Mouse (Mus musculus) thymus, postnatal 14 days (tissue): Measurements from ENCODE around the gene St6galnac5.

Source experiments
- DNase-seq: peaks from one replicate; pipeline ENCODE4 v3.0.0; 2021

Gene St6galnac5

DNA sequence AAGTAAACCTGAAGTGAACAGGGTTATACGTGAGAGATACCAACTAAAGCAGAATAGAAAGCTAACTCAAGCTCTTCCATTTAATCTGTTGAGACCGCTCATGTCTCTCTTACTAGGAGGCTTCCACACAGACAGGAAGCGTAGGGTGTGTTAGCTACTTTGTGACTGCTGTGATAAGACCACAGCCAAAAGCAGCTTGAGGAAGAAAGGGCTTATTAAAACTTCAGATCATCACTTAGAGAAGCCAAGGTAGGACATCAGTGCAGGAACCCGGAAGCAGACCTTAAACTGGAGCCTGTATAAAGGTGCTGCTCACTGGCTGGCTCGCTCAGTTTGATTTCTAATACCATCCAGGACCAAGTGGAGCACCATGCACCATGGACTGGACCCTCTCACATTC, 31.7 kb downstream of the St6galnac5 start:
- no peak for DNase-seq

GRCm38 (mm10) chr3:152949233-152949777, 32.7 kb downstream of the St6galnac5 start:
- DNase-seq: no peak

- no peak for DNase-seq
Measured at GRCm38 (mm10) chr3:152948556-152948955, 33.5 kb downstream of the St6galnac5 start.

DNA sequence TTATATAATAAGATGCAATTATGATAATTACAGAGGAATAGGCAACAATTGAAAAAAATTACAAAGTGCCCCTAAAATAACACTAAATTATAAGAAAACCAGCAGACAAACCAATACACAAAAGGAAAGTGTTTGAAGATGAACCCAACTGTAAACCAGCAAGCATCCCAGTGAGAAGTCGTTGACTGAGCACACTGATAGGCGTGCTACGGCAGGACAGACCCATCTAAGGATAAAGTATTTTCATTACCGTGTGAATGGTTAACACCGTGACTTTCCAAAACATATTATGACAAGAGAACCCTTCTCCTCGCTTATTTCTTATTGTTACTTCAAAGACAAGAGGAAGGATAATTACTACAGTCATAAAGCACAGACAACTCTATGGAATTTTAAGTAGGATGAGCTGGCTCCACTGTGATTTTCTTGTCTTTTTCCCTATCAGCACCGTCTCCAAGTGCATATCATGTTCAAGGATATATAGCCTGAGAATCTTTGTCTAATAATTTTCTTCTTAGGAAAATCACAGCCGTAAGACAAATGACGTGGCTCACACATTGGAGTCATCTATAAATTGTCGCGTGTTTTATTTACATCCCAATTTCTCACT, 34.9 kb downstream of the St6galnac5 start:
- no peak for DNase-seq

DNA sequence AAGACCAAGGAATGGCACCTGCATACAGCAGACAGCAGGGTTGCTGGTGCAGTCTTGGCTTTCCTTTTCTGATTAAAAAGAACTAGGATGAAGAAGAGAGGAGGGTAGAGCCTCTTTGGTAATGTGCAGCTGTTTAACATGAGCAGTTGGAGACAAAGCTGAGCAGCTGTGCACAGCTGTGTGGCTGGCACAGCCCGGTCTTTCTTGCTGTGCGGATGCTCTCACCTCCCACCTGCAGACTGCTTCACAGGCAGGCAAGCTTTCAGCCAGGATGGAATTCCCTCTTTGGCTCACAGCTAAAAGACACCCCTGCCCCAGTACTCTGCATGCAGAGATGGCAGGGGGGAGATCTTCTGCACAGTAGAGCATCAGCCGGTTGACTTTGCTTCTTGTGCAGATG, 37.3 kb downstream of the St6galnac5 start:
- peak; percentile 74 for DNase-seq

DNA sequence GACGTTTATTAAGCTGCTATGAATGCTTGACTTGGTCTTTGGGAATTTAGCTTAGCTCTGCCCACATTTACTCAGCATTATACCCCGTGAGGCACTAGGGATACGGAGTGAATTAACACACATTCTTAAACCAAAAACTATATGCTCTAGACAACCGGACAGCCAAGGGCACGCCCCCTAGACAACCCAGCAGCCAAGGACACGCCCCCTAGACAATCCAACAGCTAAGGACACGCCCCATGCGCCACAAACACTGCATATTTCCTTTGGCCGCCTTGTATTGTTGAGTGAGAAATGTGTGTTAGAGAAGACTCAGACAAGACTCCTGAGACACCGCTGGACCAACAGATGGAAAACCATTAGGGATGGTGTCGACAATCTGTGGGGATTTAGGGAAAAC, 39.1 kb downstream of the St6galnac5 start:
- peak; percentile 90 for DNase-seq

GRCm38 (mm10) chr3:152941671-152942070, 40.4 kb downstream of the St6galnac5 start:
- DNase-seq: peak; percentile 60

DNA sequence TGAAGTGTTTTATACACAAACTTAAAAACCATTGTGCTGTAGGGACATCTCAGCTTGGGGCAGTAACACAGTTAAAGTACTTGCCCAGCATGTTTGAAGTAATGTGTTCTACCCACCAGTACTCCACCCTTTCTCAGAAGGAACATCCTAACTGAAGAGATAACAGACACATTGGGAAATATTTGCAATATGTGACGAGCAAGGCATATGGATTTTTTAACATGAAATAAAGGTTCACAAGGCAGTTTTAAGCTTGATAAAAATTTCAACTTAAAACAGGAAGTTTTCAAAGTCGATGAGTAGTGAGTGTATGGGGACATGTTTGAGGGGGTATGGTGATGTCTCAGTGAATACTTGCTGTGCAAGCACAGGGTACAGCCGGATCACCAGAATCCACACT, 45.7 kb downstream of the St6galnac5 start:
- no peak for DNase-seq

- DNase-seq: no peak
Measured at GRCm38 (mm10) chr3:152933737-152934136, 48.3 kb downstream of the St6galnac5 start.

GRCm38 (mm10) chr3:152932544-152932943, 49.5 kb downstream of the St6galnac5 start:
- no peak for DNase-seq

- DNase-seq: no peak
Measured at GRCm38 (mm10) chr3:152932096-152932495, 50.0 kb downstream of the St6galnac5 start.

DNA sequence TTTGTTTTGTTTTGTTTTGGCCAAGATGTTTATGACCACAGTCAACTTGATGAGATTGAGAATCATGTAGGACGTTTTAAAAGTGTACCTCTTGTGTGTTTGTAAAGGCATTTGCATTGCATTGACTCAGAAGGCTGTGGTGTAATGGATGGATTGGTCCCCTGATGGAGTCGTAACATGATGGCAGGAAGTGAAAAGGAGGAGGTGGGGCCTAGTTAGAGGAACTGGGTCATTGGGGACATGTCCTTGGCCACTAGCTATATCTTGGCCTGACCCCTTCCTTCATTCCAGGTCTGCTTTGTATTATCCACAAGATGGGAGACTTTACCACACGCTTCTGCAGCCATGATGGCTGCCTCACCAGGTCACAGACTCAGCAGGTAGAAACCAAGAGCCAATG, 50.7 kb downstream of the St6galnac5 start:
- DNase-seq: no peak

DNA sequence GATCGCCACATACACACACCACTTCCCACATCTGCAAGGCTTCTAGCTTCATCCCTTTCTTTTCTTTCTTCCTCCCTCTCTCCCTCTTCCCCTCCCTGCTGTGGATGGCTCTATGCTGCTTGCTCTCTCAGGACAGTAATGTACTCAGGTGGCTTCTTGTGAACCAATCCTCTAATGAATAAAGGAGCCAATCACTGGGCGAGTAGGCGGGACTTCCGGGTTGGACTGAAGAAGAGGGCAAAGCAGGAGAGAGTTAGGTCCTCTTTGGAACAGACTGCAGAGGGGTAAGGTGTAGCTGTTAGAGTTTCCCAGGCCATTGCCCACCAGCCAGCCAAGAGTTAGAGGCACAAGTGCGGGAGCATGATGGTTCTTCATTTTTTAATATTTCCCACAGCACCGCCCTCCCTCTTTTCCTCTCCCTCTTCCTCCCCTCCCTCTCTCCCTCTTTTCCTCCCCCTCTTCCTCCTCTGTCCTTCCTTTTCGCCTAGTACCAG, 52.2 kb downstream of the St6galnac5 start:
- peak; percentile 76 for DNase-seq

DNA sequence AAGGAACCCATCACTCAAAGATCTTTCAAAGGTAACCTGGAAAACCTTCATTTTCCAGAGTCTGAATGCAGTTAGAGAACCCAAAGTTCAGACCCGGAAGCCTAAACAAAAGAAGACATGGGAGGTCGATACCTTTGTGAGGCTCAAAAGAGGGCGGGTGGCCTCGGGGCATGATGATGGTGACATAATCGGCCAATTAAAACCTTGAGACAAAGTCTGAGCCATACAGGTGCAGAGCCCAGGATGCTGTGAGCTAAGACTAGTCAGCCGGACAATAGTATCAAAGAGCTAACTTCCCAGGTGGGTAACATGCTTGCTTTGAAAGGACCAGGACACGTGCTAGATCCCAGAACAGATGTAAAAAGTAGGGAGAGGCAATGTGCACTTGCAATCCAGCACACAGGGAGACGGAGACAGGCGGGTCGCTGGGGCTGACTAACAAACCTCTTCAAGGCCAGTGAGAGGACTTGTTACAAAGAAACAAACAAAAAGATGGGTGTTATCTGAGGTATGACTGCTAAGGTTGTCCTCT, 52.7 kb downstream of the St6galnac5 start:
- DNase-seq: peak; percentile 28

DNA sequence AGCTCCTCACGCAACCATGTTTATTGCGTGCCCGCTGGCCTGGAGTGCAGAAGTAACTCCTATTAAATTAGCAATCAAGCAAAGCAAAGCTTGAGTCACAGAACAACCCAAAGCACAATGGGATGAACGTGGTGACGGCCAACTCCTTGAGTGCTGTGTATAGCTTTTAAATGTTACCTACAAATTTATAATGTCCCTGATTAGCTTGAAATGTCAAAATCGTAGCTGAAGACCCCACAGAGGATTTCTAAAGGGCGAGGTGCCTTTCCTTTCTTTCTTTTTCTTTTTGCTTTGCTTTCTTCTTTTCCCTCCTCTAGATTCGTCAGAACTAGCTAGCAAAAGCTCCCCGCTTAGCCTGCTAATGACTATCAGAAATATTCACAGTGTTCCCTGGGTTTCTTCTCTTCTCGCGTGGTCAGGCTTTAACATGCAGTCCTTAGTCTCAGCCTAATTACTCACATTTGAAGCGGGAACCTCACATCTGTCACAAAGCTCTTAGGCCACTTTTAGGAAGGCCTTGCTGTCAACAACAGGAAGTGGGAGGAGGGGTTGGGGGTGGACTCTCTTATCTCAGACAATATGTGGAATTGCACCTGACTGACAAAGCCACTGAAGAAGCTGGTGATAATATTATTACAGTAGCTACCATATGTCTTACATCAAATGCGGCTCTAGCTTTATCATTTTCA, 53.6 kb downstream of the St6galnac5 start:
- peak; percentile 66 for DNase-seq

GRCm38 (mm10) chr3:152926166-152926565, 55.9 kb downstream of the St6galnac5 start:
- DNase-seq: no peak

DNA sequence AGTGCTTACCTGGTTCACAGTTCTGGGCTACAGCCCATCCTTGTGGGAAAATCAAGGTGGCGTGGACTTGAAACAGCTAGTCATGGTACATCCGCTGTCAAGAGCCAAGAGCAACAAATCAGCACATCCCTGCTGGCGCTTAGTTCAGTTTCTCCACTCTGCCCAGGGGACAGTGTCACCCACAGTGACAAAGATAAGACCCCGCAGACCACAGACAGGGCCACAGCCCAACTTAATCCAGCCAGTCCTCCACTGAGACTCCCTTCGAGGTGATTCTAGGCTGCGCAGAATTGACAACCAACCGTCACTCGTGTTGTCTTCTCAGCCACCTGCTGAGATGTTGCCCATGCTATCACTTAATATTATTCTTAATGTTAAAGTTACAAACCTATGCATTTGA, 56.7 kb downstream of the St6galnac5 start:
- no peak for DNase-seq

DNA sequence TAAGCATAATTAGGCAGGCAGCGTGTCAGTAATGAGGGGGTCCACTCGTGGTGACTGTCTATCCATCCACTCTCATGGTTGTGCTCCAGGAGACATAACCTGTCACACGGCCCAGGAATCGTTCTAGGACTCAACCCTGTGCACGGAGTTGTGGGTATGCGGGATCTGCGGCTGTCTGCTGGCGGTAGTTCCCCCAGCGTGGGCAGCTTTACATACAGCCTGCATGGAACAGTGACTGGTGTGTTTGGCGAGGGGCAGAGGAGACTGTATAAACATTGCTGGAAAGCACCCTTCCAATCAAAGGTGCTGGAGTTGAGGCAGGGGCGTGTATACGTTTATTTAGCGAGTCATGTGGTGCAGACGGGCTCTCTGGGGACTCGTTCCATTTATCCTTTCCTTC, 58.5 kb downstream of the St6galnac5 start:
- no peak for DNase-seq

DNA sequence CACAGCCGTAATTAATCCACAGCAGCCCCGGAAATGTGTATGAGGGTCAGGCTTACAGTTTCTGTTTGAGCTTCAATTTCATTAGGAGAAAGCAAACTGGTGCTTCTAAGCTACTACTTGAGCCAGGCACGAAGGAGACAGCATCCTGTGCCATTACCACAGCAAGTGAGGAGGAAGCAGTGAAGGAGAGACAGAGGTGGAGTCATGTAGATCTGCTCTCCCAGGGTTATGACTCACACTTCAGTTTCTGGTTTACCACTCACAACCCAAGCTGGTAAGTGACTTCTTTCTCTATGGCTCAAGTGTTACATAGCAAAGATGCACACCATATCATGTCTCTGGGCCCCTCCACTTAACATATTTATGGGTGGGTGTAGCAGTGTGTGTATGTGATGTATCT, 61.7 kb downstream of the St6galnac5 start:
- DNase-seq: no peak

DNA sequence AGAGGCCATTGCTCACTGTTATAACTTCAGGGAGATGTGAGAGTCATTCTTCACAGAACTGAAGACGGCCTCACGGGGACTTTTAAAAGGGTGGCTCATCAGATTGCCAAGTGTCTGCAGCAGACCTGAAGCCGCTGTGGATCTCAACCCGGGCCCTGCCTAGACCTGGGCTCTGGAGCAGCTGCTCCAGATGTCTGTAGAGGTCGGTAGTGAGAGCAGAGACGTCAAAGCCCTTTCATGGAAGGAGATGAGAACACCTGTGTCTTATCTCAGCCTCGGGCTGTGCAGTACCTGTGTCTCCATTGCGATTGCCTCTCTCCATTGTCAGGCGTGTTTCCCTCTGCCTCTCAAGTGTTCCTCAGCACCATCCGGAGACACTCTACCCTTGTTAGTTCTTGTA, 62.9 kb downstream of the St6galnac5 start:
- DNase-seq: peak; percentile 55

DNA sequence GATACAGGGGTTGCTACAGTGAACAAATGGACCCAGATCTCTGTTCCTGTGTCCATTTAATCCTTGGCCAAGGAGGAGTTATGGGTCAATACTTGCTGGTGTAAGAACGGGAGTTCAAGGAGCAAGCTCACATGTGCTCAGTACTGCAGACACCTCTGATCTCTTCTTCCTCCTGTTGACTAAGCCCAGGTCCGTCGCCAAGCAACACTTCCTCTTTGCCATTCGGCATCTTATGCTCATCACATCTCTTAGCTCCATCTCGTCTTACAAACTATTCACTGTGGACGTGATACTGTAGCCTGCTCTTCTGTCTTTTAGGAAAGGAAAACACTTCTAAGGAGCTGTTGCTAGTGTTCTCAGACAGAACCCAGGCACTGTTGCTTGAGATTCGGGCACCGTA, 64.5 kb downstream of the St6galnac5 start:
- peak; percentile 30 for DNase-seq

GRCm38 (mm10) chr3:152914376-152914775, 67.7 kb downstream of the St6galnac5 start:
- DNase-seq: no peak

GRCm38 (mm10) chr3:152913625-152914024, 68.4 kb downstream of the St6galnac5 start:
- no peak for DNase-seq

DNA sequence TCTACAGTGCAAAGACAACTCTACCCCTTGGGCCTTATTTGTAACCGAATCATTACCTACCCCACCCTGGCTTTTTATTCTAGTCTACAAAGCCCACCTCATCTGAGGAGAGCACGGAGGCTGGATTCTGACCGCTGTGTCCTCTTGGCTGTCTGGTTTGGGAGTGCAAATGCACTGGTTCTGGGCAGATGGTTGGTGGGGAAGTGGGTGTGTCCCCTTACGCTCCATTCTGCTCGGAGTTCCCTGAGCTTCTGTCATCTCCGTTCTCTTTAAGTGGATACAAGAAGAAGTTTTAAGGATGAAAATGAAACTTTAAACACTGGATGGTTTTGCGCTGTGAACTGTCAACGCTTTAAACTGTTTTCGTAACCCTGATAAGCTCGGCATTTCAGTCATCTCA, 68.9 kb downstream of the St6galnac5 start:
- no peak for DNase-seq
